Mouse (Mus musculus): ENCODE results near the gene Srrm1.
"Not testable (repeated sequence)": the region's sequence is repeated elsewhere in the genome, so short reads cannot be mapped to it uniquely, and the experiment has no call there.

The Srrm1 gene

GRCm38 (mm10) chr4:135298680-135299079 lies 54.4 kb downstream of the Srrm1 start:
- DNase-seq = no peak

DNA sequence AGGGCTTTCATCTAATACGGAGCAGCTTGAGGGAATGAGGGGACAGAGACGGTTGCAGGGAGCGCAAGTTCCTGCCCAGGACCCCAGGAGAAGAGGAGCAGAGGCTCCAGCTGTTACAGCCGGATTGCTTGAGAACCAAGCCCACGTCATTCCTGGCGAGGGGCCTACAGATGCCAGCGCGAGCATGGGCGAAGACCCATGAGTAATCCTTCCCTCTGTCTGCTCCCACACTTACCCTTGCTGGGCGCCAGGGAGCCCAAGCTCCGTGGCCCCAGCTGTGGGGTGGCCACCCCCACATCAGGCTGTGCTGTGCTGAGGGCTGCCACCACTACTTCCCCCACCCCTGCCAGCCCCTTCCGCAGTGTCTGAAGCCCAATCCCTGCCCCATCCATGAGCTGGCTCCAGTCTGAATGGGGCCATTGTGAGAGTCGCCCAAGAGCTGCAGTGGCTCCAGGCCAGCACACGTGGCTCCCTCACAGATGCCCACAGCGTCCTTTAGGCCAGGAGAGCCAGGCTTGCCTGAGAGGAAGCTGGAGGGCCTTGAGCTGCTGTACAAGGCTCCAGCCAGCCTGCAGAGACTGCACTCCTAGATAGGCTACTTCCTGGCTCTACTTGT lies 55.1 kb downstream of the Srrm1 start:
- peak; percentile 58 for DNase-seq

DNA sequence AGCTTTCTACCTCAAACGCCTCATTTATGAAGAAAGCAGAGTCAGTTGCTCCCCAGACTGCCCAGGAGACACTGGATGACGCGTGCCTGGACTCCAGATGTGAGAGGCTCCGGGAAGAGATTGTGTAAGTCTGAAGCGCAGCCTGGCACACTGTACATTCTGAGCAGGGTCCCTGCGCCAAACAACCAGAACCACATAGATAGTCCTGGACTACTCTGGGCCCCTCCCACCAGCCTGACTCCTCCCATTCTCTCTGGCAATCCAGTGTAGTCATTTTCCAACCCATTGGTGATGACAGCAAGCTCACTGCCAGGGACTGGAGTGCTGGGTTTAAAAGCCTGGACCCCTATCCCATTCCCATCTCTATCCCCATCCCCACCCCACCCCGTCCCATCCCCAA lies 56.0 kb downstream of the Srrm1 start:
- no peak for DNase-seq

DNA sequence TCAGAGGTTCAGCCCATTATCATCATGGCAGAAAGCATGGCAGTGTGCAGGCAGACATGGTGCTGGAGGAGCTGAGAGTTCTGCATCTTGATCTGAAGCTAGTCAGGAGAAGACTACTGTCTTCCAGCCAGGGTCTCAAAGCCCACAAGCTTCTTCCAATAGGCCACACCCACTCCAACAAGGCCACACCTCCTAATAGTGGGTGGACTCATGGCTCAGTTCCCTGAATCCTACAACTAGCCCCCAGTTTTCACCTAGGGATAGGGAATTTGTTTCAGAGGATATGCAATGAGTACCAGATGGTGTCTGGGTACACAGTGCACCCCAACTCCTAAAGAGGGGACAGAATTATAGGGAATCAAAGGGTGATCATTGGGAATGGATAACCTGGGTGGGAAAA lies 56.6 kb downstream of the Srrm1 start:
- no peak for DNase-seq

DNA sequence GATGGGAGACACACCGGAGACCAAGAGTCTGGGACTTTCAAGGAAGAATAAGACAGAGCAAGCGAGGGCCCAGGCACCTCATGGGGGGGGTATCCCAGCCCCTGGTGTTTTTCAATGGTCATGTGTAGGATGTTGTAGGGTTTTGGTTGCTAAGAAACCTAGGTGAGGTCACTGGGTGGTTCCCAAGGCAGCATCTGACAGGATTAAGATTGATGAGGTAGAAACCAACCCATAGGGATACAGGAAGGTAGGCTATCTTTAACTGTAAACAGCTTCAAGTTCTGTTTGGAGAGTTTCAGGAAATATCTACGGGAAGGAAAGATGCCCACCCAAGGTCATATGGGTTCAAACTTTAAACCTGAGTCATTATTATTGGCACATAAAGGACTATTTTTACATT lies 59.3 kb downstream of the Srrm1 start:
- no peak for DNase-seq

GRCm38 (mm10) chr4:135292477-135293089 lies 60.5 kb downstream of the Srrm1 start:
- DNase-seq = no peak

GRCm38 (mm10) chr4:135291841-135292240 lies 61.3 kb downstream of the Srrm1 start:
- DNase-seq = no peak

DNA sequence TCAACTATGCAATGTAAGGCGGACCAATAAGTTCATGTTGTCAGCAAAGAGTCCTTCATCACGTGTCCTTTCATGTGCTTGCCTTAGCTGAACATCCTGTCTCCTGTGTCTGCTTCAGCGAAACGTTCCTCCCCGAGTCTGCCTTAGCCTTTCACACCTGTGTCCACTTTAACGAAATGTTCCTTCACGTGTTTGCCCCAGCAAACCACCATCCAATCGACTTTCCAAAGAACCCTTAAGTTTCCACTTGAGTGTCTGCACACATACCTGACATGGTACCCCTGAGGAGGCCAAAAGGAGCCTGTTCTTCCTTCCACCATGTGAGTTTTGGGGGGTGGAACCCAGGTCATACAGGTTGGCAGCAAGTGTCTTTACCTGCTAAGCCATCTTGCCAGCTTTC lies 61.9 kb downstream of the Srrm1 start:
- no peak for DNase-seq

GRCm38 (mm10) chr4:135287975-135288374 lies 65.1 kb downstream of the Srrm1 start:
- no peak for DNase-seq

DNA sequence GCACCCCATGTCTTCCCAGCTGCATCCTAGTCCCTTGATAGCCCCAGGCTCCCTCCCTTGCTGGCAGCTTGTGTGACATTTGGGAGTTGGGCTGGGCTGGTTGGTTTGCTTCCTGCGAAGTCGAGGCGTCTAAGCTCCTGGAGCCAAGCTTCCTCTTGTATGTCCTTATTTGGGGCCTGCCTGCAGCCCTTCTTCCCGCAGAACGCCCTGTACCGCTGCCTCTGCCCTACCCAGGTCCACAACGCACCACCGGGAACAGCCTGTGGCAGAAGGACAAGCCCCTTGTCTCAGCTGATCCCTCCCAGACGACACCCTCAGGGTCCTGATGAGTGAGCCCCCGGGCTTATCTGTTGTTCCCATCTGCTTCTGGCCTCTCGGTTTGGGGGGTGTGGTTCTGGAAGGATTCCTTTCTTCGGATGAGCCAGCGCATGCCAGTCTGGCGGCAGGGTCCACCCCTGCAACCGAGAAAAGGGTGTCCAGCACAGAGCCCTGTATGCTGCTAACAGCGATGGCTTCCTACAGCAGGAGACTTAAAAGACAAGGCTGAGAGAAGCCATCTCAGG lies 66.2 kb downstream of the Srrm1 start:
- no peak for DNase-seq

DNA sequence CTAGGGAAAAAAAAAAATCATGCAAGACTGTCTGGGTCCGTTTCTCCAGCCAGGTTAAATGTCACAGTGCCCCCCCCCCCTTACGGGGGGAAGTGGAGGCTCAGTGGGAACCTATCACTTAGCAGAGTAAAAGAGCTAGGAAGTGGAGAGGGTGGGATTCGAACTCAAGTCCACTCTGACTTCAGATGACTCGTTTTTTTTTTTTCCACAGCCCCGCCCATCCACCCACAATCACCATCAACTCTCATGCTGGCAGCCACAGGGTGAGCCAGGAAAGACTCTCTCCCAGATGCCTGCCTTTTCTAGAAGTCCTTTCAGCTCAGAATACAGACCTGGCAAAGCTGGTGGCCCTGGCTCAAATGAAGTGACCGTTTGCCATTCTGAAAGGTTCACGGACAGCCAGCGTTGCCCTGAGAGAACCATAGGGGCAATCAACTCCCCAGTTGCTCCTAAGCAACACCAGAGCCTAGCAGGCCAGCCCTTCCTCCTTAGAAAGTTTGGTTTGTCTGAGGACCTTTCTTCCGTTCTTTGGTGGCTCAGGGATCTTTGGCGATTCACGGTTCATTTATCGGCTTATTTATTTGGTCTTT lies 67.0 kb downstream of the Srrm1 start:
- DNase-seq = no peak

- DNase-seq = no peak
These were observed 67.7 kb downstream of the Srrm1 start for GRCm38 (mm10) chr4:135285436-135285835.

- DNase-seq = no peak
These were observed 69.2 kb downstream of the Srrm1 start for GRCm38 (mm10) chr4:135283875-135284274.

DNA sequence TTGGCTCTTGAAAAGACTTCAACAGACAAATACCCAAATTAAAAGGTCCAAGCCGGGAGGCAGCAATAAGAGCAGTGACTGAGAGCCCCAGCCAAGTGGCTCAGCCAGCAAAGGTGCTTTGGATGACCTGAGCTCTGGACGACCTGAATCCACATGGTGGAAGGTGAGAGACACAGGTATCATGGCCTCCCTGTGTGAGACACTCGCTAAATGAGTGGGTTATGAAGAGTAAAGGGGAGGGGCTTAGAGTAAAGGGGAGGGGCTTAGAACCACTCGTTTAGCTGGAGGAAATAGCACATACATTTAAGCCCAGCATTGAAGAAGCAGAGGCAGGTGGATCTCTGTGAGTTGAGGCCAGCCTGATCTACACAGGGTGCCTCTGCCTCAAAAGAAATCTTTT lies 69.7 kb downstream of the Srrm1 start:
- no peak for DNase-seq

GRCm38 (mm10) chr4:135282651-135283290 lies 70.3 kb downstream of the Srrm1 start:
- DNase-seq = no peak

DNA sequence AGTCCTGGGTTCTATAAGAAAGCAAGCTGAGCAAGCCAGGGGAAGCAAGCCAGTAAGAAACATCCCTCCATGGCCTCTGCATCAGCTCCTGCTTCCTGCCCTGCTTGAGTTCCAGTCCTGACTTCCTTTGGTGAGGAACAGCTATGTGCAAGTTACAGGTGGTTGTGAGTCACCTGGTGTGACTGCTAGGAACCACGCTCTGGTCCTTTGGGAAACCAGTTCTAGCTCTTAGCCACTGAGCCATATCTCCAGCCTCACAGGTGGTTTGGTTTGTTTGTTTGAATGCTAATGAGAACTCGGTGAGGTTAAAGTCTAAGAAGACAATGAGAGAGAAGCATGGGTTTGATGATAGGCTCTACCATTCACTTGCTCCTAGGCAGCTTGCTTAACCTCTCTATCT lies 73.1 kb downstream of the Srrm1 start:
- not testable (repeated sequence) for DNase-seq

GRCm38 (mm10) chr4:135276681-135277379 lies 76.3 kb downstream of the Srrm1 start:
- no peak for DNase-seq

GRCm38 (mm10) chr4:135274761-135275160 lies 78.4 kb downstream of the Srrm1 start:
- DNase-seq = no peak

GRCm38 (mm10) chr4:135273307-135273682 lies 79.8 kb downstream of the Srrm1 start:
- no peak for DNase-seq

GRCm38 (mm10) chr4:135272640-135273306 lies 80.3 kb downstream of the Srrm1 start, which contains the start of gene Clic4:
Clic4 (minus strand) TSS chr4:135272814.
- DNase-seq = peak; percentile 90

DNA sequence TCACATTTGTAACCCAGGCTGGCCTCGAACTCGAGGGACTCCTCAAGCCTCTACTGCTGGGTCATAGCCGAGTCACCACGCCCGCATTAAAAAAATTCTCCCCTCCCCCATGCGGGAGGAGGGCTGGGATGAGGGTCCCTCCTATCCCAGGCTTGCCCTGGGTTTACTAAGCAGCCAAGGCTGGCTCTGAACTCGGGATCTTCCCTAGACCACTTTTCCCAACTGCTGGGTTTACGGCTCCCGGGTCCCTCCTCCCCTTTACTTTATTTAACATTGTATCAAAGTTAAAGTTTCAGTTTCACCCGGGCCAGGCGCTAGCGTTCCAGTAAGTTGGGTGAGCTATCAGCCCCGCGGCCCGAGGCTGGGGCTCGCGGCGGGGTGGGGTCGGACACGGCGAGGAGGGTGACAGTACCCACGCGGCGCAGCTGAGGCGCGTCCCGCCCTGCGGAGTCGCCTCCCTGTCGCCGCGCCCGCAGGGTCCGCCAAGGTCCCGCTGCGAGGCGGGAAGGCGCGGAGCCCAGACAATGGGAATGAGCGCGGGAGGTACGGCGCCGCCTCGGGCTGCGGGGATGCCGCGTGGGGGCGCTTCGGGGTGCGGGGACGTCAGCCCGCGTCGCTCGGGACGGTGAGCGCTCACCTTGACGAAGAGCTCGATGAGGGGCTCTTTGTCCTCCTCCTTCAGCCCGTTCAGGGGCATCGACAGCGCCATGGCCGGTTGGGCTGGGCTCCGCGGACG lies 81.1 kb downstream of the Srrm1 start:
- DNase-seq = peak; percentile 21

DNA sequence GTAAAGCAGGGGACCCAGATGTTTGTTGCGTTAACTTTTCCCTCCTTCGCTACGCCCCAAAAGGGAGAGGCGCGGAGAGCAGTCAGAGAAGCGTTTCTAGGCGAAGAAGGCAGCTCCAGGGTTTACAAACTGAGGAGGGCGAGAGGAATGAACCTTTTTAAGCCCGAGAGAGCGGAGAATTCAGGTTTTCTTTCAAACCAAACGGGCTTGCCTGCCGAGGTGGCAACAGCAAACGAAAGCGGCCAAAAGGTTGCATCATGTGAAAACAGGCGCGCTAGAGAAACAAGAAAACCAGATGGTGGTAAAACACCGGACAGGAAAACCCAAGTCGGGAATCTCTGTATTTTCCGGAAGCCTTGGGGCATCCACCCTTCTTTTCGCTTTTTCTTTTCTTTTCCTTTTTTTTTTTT lies 81.7 kb downstream of the Srrm1 start:
- no peak for DNase-seq
